Mouse (Mus musculus): Measurements from ENCODE around the gene Nadsyn1. TPM values are rescaled to one million over a fixed set of nuclear protein-coding genes. Genes with fewer than 3 reads are reported as not detected.

The Nadsyn1 gene
- 21.9 TPM for polyA plus RNA-seq (2017; shearing (Covaris generic))

DNA sequence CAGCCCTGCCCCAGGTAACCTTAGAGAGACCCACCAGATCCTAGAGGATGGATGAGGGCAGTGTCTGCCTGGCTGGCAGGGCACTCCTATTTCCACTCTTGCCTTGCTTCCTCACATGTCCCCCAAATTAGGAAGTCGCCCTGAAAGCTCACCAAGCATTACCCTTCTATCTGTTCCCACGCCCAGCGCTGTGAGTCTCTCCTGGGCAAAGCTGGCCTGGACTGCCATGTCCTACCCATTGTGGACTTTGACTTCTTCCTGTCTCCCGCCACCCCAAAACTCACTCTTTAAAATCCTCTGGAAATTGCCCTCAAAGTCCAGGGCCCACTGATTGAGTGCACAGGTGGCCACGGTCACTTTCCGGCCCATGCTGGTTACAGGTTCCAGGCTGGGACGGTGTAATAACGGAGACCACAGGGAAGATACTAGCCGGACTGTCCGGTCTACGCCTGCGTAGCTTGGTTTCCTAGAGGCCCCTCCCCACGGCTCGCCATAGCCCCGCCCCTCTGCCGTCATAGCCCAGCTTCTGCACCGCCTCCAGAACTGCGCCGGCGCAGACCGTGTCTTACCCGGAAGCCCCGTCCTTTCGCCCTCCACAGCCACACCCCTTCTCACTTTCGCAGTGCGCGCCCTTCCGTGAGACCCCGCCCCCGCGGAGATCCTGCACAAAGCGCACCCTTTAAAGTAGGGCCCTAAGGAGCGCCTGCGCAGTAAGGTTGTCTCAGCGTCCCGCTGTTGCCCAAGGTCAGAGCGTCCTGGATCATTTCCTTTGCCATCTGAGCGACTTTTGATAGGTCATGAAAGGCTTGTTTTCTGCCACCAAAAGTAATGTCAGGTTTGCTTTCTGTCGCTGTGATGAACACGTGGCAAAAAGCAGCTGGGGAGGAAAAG is at the start of gene Nadsyn1, which contains the start of gene Dhcr7:
Gene Nadsyn1, minus strand, starts transcription at position 475 of the 891 bp plus-strand sequence.
Gene Dhcr7, plus strand, starts transcription at position 771 of the 891 bp plus-strand sequence.

DNA sequence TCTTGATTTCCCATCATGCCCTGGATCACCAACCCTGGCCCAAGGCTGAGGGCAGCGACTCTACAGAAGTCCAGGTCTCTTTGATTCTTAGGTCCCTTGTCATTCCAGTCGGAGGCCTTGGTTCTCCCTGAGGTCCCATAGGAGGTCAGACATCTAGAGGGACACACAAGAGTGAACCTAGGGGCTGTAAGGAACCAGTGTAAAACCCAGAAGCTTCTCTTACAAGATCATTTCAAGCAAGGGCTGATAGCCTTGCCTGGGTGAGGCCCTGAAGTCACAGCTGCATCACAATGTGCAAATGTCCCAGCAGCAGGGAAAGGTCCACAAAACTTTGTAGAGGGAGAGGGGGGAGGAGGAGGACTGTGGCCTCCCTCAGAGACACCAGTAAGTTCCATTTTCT is 43.9 kb upstream of the Nadsyn1 start, which contains the start of gene Gm498:
Gene Gm498, plus strand, starts transcription at position 301 of the 400 bp plus-strand sequence.

DNA sequence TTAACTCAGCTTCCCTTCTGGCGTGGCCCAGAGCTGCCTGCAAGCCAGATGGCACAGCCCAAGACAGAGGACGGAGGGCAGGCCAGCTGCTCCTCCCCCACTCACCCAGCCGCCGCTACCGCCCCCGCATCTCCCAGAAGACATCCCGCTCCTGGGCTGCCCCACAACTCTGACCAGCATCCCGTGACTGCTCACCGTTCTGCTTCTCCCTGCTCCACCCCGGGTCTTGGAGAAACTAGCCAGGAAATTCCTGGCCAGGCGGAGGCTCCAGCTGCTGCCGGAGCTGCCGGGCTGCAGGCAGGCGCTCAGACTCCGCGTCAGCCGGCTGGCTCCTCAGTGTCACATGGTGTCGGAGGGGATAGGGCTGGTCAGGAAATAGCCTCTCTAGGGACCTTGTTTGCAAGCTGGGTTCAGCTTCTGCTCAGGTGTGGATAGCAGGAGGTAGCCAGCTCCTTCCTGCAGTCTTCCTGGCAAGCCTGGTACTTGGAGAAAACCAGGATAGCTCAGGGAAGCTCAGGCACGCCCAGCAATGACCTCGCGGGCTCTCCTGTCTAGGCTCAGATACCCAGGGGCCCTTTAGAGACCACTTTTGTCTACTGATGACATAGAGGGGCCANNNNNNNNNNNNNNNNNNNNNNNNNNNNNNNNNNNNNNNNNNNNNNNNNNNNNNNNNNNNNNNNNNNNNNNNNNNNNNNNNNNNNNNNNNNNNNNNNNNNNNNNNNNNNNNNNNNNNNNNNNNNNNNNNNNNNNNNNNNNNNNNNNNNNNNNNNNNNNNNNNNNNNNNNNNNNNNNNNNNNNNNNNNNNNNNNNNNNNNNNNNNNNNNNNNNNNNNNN is 38.4 kb downstream of the Nadsyn1 start, which contains the start of gene Mrgpre:
Gene Mrgpre, minus strand, starts transcription at position 505 of the 834 bp plus-strand sequence.

DNA sequence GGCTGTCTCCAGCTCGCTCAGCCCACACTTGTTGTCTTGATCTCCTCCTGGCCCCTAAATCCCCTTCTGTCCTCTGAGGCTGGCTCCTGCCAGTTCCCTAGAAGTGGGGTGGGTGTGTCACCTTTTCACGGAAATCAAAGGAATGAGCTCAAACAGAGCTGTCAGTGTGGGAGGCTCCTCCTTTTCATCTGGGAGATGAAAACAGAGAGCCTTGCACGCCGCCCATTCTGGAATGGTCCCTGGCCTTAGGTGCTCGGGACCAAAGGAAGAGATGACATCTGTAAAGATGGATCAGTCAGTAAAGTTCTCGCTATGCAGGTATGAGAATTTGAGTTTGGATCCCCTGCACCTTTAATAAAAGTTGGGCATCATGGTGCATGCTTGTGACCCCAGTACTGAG is 55.8 kb downstream of the Nadsyn1 start, which contains the start of gene Mrgprg:
Gene Mrgprg, minus strand, starts transcription at position 101 of the 400 bp plus-strand sequence.

DNA sequence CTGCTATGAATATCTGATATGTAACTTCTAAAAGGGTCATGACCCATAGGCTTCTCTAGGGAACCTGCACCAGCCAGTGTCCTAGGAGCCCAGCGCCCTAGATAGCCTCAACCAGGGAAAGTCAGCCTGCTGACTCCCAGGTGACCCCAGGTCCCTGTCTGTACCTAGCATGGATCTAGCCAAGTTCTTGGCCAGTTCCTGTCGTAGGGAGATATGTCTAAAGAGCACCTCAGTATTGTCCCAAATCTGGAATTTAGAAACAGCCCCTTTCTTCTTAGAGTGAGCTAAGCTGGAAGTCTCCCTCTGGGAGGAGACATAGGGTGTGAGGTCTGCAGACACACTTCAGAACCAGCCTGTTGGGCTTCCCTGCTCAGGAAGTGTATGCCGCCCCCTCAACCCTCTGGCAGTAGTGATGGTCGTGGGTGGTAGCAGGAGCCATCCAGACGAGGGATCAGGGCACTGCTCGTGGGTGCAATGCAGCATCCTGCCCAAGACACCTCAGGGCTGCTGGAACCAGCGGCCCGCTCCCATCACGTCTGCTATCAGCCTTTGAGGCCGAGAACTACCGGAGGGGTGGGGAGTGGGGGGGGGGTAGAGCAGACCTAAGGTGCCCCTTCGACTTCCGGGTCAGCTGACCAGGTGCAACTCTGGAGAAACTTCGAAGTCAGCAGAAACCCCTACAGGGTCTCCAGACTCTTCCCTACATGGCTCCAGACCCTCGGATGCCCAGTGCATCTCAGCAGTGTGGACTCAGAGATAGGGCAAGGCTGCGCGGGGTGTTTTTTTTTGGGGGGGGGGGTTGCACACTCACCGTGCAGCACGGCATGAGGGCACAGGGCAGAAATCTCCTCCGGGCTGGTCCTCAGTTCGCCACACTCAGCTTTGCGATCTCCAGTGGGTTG is 66.3 kb downstream of the Nadsyn1 start, which contains the start of gene Osbpl5:
Gene Osbpl5, minus strand, starts transcription at position 861 of the 902 bp plus-strand sequence.

Other genes starting within 250 kb of the Nadsyn1 start
- 40.0 TPM for gene Cars, start 222.8 kb downstream of the Nadsyn1 start, polyA plus RNA-seq (2017; shearing (Covaris generic))
- gene Tnfrsf26, start 194.1 kb downstream of the Nadsyn1 start, polyA plus RNA-seq (2017; shearing (Covaris generic)): 28.8 TPM
- gene Tnfrsf22, start 173.2 kb downstream of the Nadsyn1 start, polyA plus RNA-seq (2017; shearing (Covaris generic)): 31.4 TPM
- gene Tnfrsf23, start 137.0 kb downstream of the Nadsyn1 start, polyA plus RNA-seq (2017; shearing (Covaris generic)): 5.0 TPM
- gene Osbpl5, start 65.9 kb downstream of the Nadsyn1 start, polyA plus RNA-seq (2017; shearing (Covaris generic)): 35.5 TPM
- gene Mrgprg, start 55.9 kb downstream of the Nadsyn1 start, polyA plus RNA-seq (2017; shearing (Covaris generic)): not detected
- gene Mrgpre, start 38.3 kb downstream of the Nadsyn1 start, polyA plus RNA-seq (2017; shearing (Covaris generic)): 9.0 TPM
- 46.9 TPM for gene Dhcr7, start 296 bp upstream of the Nadsyn1 start, polyA plus RNA-seq (2017; shearing (Covaris generic))
- gene Gm498, start 44.0 kb upstream of the Nadsyn1 start, polyA plus RNA-seq (2017; shearing (Covaris generic)): not detected
- 0.07 TPM for gene Shank2, start 179.1 kb upstream of the Nadsyn1 start, polyA plus RNA-seq (2017; shearing (Covaris generic))

Data from activated CD4-positive, CD25-positive, alpha-beta regulatory T cell, adult 9 weeks (primary cell).